In the genomic region with DNA sequence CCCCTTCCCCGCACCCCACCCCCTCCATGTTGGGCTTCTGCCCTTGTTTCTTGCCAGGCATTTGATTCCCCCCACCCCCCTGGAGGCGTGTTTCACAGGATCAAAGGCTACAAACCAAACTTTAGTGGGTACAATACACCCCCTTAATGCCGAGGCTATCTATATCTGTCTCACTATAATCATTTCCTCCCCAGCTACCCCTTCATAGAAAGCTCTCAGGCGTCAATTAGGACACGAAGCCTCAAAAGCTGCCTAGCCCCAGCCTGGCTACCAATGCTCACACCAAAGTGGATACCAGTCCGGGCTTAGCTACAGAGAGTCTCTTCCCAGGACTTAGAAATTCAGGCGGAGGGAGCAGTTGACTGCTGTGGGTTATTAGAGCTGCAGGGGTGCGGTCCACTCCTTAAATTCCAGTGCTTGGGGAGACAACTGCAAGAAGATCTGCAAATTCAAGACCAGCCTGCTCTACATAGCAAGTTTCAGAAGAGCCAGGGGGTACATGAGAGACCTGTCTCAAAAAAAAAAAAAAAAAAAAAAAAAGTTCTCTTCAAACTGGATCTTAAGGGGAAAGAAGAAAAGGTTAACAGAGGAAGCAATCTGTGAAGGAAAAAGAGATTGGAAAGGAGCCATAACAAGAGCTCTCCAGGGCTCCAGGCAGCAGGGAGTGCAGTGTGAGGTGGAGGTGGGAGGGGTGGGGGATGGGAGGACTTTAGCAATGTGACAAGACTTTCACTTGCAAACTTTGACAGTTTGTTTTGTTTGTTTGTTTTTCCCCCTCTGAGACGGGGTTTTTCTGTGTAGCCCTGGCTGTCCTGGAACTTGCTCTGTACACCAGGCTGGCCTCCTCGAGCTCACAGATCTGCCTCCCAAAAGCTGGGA, we compare ENCODE assay signal across 15 mouse cellular contexts. TPM values are rescaled to one million over a fixed set of nuclear protein-coding genes. Genes with fewer than 3 reads are reported as not detected.
DNase-seq lines count a peak whose midpoint lies in the region; ATAC-seq and TF ChIP-seq lines count a peak whose summit lies in the region.
"Had no signal": no experiment of that assay in that cellular context is flagged by ENCODE, and none has a peak within 500 bp of the region (broad histone marks: within the 10 kb centered on the region; RNA-seq: fewer than 3 reads in every experiment).

No protein-coding gene starts in this region.

- ATAC-seq in heart, embryonic 14.5 days (ENCODE audit: insufficient number of reproducible peaks, insufficient read depth, low FRiP score, low read depth), result no peak
- ATAC-seq in lung, embryonic 16.5 days (ENCODE audit: low read depth), result peak; percentile 71; the same call in 1 of the 2 replicates

- peaks cover 9 to 12% of the 10 kb centered on the region in 2 experiments for H3K4me1 ChIP-seq in heart, embryonic 14.5 days (ENCODE audit: control insufficient read depth in 2 of 2, insufficient read depth in 2 of 2, low read length in 2 of 2)
- peaks cover 21% of the 10 kb centered on the region for H3K4me1 ChIP-seq in lung, embryonic 16.5 days (replicated peaks; ENCODE audit: control insufficient read depth, insufficient read depth, low read length)
- peaks cover 3 to 12% of the 10 kb centered on the region in 2 experiments; a peak in 2 of 4 replicates for H3K4me1 ChIP-seq in ES-E14 (ENCODE audit: control insufficient read depth in 2 of 2, insufficient read depth in 2 of 2, low read length in 2 of 2, poor library complexity in 1 of 2)
- H3K4me1 ChIP-seq in limb, embryonic 10.5 days, result peaks cover 12% of the 10 kb centered on the region

- WGBS in heart, embryonic 14.5 days, result 12% methylated on average over 10 of the region's 10 CpGs
- WGBS in lung, embryonic 16.5 days, result 5% methylated on average over 10 of the region's 10 CpGs
- 3% methylated on average over 10 of the region's 10 CpGs for WGBS in limb, embryonic 10.5 days

- H3K27me3 ChIP-seq in heart, embryonic 14.5 days (ENCODE audit: control insufficient read depth, insufficient read depth, low read length), result peaks cover 38% of the 10 kb centered on the region
- peaks cover 10% of the 10 kb centered on the region for H3K27me3 ChIP-seq in lung, embryonic 16.5 days (ENCODE audit: control insufficient read depth, insufficient read depth, low read depth, low read length)
- peaks cover 66% of the 10 kb centered on the region for H3K27me3 ChIP-seq in limb, embryonic 10.5 days (ENCODE audit: low read depth, poor library complexity, severe bottlenecking)

- H3K4me2 ChIP-seq in heart, embryonic 14.5 days (ENCODE audit: low read length), result peak overlapping the region; percentile 26
- peak overlapping the region; percentile 42 for H3K4me2 ChIP-seq in lung, embryonic 16.5 days (ENCODE audit: low read depth, low read length)

- no peak overlapping the region for H3K4me3 ChIP-seq in heart, embryonic 14.5 days (ENCODE audit: control insufficient read depth in 1 of 2, insufficient read depth in 1 of 2, low read depth in 1 of 2, low read length in 2 of 2)
- peak overlapping the region; percentile 6 for H3K4me3 ChIP-seq in lung, embryonic 16.5 days (ENCODE audit: low read length)
- H3K4me3 ChIP-seq in ES-E14 (ENCODE audit: insufficient read depth in 1 of 2, low read depth in 1 of 2, low read length in 2 of 2, poor library complexity in 1 of 2, severe bottlenecking in 1 of 2), result peak overlapping the region; percentile 41 to 62; a peak in 3 of 4 replicates
- peak overlapping the region; percentile 30 for H3K4me3 ChIP-seq in limb, embryonic 10.5 days
- H3K4me3 ChIP-seq: erythroblast, embryonic 14.5 days had no signal

- no peaks in the 10 kb centered on the region for H3K36me3 ChIP-seq in heart, embryonic 14.5 days (ENCODE audit: control insufficient read depth, insufficient read depth, low read length)
- no peaks in the 10 kb centered on the region for H3K36me3 ChIP-seq in lung, embryonic 16.5 days (ENCODE audit: control insufficient read depth, insufficient read depth, low read length)
- H3K36me3 ChIP-seq in ES-E14 (ENCODE audit: control insufficient read depth, insufficient read depth, low read length, poor library complexity, severe bottlenecking), result no peaks in the 10 kb centered on the region
- H3K36me3 ChIP-seq in limb, embryonic 10.5 days, result no peaks in the 10 kb centered on the region

- H3K27ac ChIP-seq in heart, embryonic 14.5 days (replicated peaks in 1 of 2; ENCODE audit: control insufficient read depth in 1 of 2, insufficient read depth in 1 of 2, low read depth in 2 of 2, low read length in 2 of 2), result no peak overlapping the region
- peak overlapping the region; percentile 11; the same call in 1 of the 2 replicates for H3K27ac ChIP-seq in lung, embryonic 16.5 days (ENCODE audit: low read length)
- peak overlapping the region; percentile 30; the same call in 1 of the 2 replicates for H3K27ac ChIP-seq in ES-E14 (ENCODE audit: insufficient read depth, low read depth, low read length, poor library complexity, severe bottlenecking)
- H3K27ac ChIP-seq in limb, embryonic 10.5 days, result no peak overlapping the region

- no peaks in the 10 kb centered on the region for H3K9me3 ChIP-seq in heart, embryonic 14.5 days (ENCODE audit: control insufficient read depth, low read length)
- H3K9me3 ChIP-seq in lung, embryonic 16.5 days (ENCODE audit: control insufficient read depth, low read length), result no peaks in the 10 kb centered on the region
- no peaks in the 10 kb centered on the region for H3K9me3 ChIP-seq in ES-E14 (ENCODE audit: control insufficient read depth, insufficient read depth, low read depth, low read length)
- no peaks in the 10 kb centered on the region for H3K9me3 ChIP-seq in limb, embryonic 10.5 days (replicated peaks)

- intact Hi-C loops in heart, postnatal 10 days (cut with DNase I), result no loop called here

- in situ Hi-C loops in ES-E14 (cut with MboI; ENCODE audit: low sequenced_read_pairs in 2 of 2, unreplicated experiment in 2 of 2), result no loop called here

- no peak overlapping the region for H3K9ac ChIP-seq in heart, embryonic 14.5 days (ENCODE audit: low read length)
- H3K9ac ChIP-seq in lung, embryonic 16.5 days (ENCODE audit: low read length), result no peak overlapping the region
- H3K9ac ChIP-seq in ES-E14 (ENCODE audit: insufficient read depth, low read depth, low read length, poor library complexity, severe bottlenecking), result no peak overlapping the region

- no peak for DNase-seq in heart, postnatal 10 days
- DNase-seq in lung, postnatal 36 days, result no peak
- DNase-seq in ES-E14 (ENCODE audit: low read depth, low spot score), result no peak
- DNase-seq in limb, embryonic 10.5 days (ENCODE audit: low spot score), result no peak
- no peak for DNase-seq in spleen, postnatal 10 days (ENCODE audit: low spot score in 2 of 2)
- no peak for DNase-seq in T-cell, adult 2 months (ENCODE audit: low spot score)
- DNase-seq: adrenal gland, postnatal 25 days; kidney, postnatal 14 days had no signal

TF ChIP-seq in ES-E14, 5 proteins besides CTCF, POLR2A, EP300 and RAD21:
- peak; percentile 54; the same call in 1 of the 2 replicates for TF ChIP-seq ZNF384 (IDR thresholded peaks at IDR 0.05; ENCODE audit: low read depth, low read length)
- TF ChIP-seq HCFC1 (IDR thresholded peaks at IDR 0.05; ENCODE audit: borderline replicate concordance, insufficient read depth, low read length), result no peak
- TF ChIP-seq ZC3H11A (IDR thresholded peaks at IDR 0.05; ENCODE audit: borderline replicate concordance, low read depth, low read length), result no peak
- TF ChIP-seq CHD2 (IDR thresholded peaks at IDR 0.05; ENCODE audit: low read depth, low read length), result no peak
- no peak for TF ChIP-seq MAFK (IDR thresholded peaks at IDR 0.05; ENCODE audit: insufficient read depth, low read depth, low read length)

RNA-seq across cellular contexts. Expression of gene Dbx1, which starts 52.1 kb away (rescaled TPM):
- not detected in 2 replicates for polyA plus RNA-seq in heart, embryonic 14.5 days (2014; fragmentation: Nextera tagmentation; extraction: Ambion mirVana)
- not detected for total RNA-seq in heart, postnatal 10 days (2021)
- polyA plus RNA-seq in lung, embryonic 16.5 days (2015; fragmentation: Nextera tagmentation; extraction: Ambion mirVana), result not detected in 2 replicates
- total RNA-seq in ES-E14 (2012; rRNA removed), result not detected in 2 replicates
- not detected in 2 replicates for polyA plus RNA-seq in limb, embryonic 10.5 days (2016; fragmentation: Nextera tagmentation; extraction: Ambion mirVana)
- total RNA-seq: adrenal gland, postnatal 25 days; layer of hippocampus, postnatal 25 days; megakaryocyte, adult 5-6 weeks had no signal
- polyA plus RNA-seq: erythroblast, embryonic 14.5 days; gonadal fat pad, adult 2 months; limb, embryonic 11.5 days had no signal

Comparison
In these comparisons a context has a peak if more than half of its experiments do, and no peak if none do; other contexts are left out.
1. H3K27ac ChIP-seq: peak in lung, embryonic 16.5 days (single experiment) and ES-E14 (single experiment); none in heart, embryonic 14.5 days (0 of 2) and limb, embryonic 10.5 days (single experiment).
2. H3K4me3 ChIP-seq: peak in lung, embryonic 16.5 days (single experiment), ES-E14 (2 of 2) and limb, embryonic 10.5 days (single experiment); none in heart, embryonic 14.5 days (0 of 2).